Mouse (Mus musculus): ENCODE measurements around the gene Ctnnal1.
A peak's percentile ranks its signal among the peaks of the same experiment; 100 is the strongest.
"Not testable (repeated sequence)": the region's sequence is repeated elsewhere in the genome, so short reads cannot be mapped to it uniquely, and the experiment has no call there.

Gene Ctnnal1

GRCm38 (mm10) chr4:56865003-56865511 is at the start of gene Ctnnal1:
Gene Ctnnal1 (minus strand): TSS chr4:56865188.
- peak; percentile 94 for DNase-seq

- no peak for DNase-seq
These were observed 49.8 kb upstream of the Ctnnal1 start for GRCm38 (mm10) chr4:56914761-56915160.

GRCm38 (mm10) chr4:56914338-56914737 is 49.4 kb upstream of the Ctnnal1 start:
- DNase-seq = no peak

- no peak for DNase-seq
These were observed 47.5 kb upstream of the Ctnnal1 start for GRCm38 (mm10) chr4:56912382-56913001.

- no peak for DNase-seq
These were observed 44.6 kb upstream of the Ctnnal1 start for GRCm38 (mm10) chr4:56909568-56909967.

- no peak for DNase-seq
These were observed 42.7 kb upstream of the Ctnnal1 start for GRCm38 (mm10) chr4:56907671-56908070.

GRCm38 (mm10) chr4:56906926-56907325 is 41.9 kb upstream of the Ctnnal1 start:
- no peak for DNase-seq

GRCm38 (mm10) chr4:56905507-56905906 is 40.5 kb upstream of the Ctnnal1 start:
- no peak for DNase-seq

- no peak for DNase-seq
These were observed 36.7 kb upstream of the Ctnnal1 start for GRCm38 (mm10) chr4:56901671-56902070.

GRCm38 (mm10) chr4:56899216-56899615 is 34.2 kb upstream of the Ctnnal1 start:
- no peak for DNase-seq

GRCm38 (mm10) chr4:56897511-56897910 is 32.5 kb upstream of the Ctnnal1 start:
- DNase-seq = no peak

- no peak for DNase-seq
These were observed 29.2 kb upstream of the Ctnnal1 start for GRCm38 (mm10) chr4:56894196-56894595.

- no peak for DNase-seq
These were observed 27.6 kb upstream of the Ctnnal1 start for GRCm38 (mm10) chr4:56892501-56893115.

GRCm38 (mm10) chr4:56888483-56888882 is 23.5 kb upstream of the Ctnnal1 start:
- DNase-seq = peak; percentile 55

- no peak for DNase-seq
These were observed 21.4 kb upstream of the Ctnnal1 start for GRCm38 (mm10) chr4:56886286-56886979.

GRCm38 (mm10) chr4:56880036-56880703 is 15.2 kb upstream of the Ctnnal1 start:
- peak; percentile 28 for DNase-seq

GRCm38 (mm10) chr4:56878971-56879370 is 14.0 kb upstream of the Ctnnal1 start:
- no peak for DNase-seq

- DNase-seq = not testable (repeated sequence)
These were observed 5.6 kb upstream of the Ctnnal1 start for GRCm38 (mm10) chr4:56870541-56870940.

GRCm38 (mm10) chr4:56867761-56868160 is 2.8 kb upstream of the Ctnnal1 start:
- no peak for DNase-seq

- peak; percentile 69 for DNase-seq
These were observed 983 bp upstream of the Ctnnal1 start for GRCm38 (mm10) chr4:56865971-56866370.

GRCm38 (mm10) chr4:56864417-56865001 is 479 bp downstream of the Ctnnal1 start:
- DNase-seq = peak; percentile 42

GRCm38 (mm10) chr4:56864016-56864415 is 972 bp downstream of the Ctnnal1 start:
- no peak for DNase-seq

- DNase-seq = no peak
These were observed 3.4 kb downstream of the Ctnnal1 start for GRCm38 (mm10) chr4:56861551-56861950.

Measured in lung, postnatal 10 days (tissue).